Mouse (Mus musculus) cerebellum, adult 18-20 months (tissue): ENCODE data around the gene Gm17428.
"Not testable (repeated sequence)": the region's sequence is repeated elsewhere in the genome, so short reads cannot be mapped to it uniquely, and the experiment has no call there.

Source experiments
- DNase-seq, 2 experiments: peaks; one replicate each; pipeline ENCODE4 v3.0.0; 2021

The Gm17428 gene

DNA sequence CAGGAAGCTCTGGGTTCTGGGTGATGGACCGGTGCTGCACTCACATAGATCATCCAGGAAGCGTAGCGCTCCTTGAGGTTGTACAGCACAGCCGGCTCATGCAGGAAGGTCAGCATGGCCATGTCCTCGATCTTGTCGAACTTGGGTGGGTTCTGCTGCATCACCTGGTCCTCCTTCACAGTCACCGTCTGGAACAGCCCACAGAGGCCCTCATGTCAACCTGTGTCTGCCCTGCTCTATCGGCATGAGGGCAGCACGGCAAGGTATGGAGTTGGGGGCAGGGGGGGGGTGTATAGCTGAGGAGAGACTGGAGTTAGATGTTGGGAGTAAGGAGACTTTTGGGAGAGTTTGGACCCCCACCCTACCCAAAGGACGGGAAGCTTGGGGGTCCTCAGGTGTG, 15.5 kb downstream of the Gm17428 start:
- no peak for DNase-seq

DNA sequence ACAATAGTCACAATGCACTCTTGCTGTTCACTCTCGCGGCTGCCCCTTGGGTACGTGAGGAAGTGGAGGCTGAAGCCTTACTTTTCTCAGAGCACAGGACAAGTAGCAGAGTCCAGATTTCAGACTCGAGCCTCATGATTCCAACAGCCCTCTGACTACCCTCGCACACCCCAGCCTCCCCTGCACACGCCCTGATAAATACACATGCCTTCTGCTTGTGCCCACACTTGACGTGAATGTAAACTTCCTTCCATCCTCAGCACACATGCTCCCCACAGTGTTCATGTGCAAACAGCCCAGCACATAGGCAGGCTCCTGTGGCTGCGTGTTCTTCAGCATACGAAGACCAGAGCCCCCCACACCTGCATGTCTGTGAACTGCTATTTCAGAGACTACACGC, 16.9 kb downstream of the Gm17428 start:
- no peak for DNase-seq

DNA sequence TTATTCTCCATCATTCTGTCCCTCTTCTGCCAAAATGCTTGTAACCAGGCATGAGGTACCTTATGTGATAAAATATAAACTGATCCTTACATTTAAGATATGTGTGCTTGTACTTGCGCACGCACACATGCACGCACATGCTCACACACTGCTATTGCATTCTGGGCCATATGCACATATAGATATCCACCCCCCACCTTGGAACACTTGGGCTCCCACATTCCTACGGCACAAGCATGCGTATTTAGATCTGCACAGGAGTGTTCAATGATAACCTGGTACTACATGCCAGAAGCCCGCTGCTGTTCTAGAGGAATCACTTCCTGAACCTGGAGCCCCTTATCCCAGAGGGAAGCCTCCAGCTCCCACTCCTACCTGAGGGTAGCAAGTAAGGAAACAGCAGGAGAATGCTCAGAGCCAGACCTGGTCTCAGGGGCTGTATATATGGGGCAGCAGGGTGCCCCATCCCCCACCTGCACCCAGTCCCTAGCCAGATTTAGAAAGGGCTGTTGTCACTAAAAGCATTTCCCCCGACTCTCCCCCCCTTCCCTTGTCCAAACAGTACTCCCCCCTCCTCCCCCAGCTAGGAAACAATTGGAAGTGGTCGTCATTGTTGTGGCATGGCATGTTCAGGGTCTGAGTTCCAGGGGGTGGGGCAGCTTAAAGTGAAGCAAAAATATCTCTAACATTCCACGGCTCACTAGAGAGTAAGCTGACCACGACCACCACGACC, 17.6 kb downstream of the Gm17428 start, which contains the start of gene Myh7:
Gene Myh7 (minus strand): TSS at position 491 of the 733 bp plus-strand sequence.
- DNase-seq: no peak

DNA sequence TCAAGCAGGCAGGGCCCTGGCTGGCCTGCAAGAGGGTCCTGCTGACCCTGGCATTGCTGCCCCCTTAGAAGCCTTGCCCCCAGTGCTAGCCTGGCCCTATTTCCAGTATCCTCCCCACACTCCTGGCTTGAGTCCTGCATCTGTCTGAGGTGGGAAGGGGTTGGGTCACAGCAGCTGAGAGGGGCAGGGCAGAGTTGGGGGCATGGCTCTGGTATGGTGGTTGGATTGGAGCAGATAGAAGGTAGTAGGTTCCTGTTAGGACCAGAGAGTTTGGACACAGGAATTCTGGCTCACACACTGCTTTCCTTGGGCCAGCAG, 18.1 kb downstream of the Gm17428 start:
- DNase-seq: no peak

DNA sequence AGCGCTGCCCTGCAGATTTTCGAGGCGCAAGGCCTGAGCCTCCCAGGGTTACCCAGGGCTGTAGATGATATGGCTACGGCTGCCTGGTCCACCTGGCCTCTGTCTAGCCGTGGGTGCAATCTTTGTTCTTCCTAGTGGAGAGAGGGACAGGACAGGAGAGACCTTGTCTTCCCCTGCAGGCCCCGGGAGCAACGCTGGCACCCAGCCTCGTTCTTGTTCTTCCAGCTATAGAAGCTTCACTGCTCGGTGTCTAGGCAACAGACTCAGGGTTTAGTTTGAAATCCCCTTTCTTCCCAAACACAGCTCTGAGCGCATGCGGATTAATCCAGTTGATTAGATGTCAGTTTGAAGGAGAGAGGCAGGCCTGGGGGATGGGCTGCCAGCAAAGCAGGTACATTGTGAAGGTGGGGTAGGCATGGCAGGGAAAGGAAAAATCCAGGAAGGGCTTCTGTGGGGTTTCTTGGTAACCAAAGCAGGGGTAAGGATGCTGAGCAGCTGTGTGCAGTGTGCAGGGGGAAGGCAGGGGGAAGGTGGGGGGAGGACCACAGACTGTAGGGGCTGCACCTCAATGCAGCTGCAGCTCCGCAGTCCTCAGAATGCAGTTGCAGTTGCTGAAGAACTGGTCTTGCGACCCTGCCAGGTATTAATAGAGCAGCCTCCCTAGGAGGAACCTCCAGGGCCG, 18.9 kb downstream of the Gm17428 start:
- DNase-seq: no peak

DNA sequence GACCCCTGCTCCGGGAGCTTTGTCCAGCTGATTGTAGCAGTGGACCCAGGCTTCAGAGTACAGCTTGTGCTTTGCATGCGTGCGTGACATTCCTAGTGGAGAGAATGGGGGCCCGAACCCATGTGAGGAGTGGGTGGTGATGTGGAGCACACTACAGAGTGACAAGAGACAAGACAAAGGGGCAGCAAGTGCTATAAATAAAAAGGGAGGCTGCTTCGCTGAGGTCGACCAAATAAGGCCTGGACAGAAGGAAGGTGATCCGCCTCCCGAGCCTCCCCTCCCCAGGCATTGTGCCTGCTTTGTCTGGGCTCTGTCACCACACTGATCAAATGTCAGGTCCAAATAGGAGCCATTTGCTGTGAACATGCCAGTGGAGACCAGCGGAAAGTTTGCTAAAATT, 20.1 kb downstream of the Gm17428 start:
- DNase-seq: no peak

DNA sequence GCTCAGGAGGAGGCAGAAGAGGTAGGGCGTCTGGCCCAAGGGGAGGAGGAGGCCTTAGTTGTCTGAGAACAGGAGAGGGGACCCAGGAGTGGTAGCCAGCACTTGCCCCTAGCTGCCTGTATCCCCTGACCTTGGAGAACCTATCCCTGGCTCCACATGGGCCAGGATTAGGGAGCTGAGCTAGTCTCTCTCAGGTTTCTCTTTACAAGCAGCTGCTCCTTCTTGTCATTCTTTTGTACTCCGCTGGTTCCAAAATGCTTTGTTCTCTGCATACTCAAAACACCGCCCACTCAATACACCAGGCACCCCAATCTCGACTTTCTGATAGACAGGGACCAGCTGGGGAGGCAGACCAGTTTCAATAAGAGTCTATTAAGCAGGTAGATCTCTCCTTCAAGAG, 20.6 kb downstream of the Gm17428 start:
- DNase-seq: no peak

DNA sequence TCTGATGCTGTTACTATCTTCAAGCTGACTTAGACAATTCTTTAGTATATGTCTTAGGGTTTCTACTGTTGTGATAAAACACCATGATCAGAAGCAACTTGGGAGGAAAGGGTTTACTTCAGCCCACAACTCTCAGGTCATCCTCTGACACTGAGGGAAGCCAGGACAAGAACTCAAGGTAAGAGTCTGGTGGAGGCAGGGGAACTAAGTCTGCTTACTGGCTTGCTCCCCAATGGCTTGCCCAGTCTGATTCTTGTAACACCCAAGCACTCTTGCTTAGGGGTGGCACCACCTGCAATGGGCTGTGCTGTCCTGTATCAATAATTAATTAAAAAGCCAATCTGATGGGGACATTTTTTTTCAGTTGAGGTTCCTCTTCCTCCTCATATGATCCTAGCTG, 21.9 kb downstream of the Gm17428 start:
- no peak for DNase-seq

DNA sequence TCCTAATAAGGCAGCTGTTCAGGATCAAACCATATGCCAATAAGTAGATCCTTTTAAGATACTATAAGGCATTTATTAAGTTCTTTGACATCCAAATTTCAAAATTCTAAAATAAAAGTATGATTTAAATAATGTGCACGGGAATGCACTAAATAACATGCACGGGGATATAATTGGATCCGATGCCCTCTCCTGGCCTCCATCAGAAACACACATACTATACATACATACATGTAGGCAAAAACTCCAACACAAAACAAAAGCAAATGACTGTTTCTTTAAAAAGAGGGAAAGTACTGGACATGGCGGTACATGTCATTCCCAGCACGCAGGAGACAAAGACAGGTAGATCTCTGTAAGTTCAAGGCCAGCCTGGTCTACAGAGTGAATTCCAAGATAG, 23.1 kb downstream of the Gm17428 start:
- not testable (repeated sequence) for DNase-seq

DNA sequence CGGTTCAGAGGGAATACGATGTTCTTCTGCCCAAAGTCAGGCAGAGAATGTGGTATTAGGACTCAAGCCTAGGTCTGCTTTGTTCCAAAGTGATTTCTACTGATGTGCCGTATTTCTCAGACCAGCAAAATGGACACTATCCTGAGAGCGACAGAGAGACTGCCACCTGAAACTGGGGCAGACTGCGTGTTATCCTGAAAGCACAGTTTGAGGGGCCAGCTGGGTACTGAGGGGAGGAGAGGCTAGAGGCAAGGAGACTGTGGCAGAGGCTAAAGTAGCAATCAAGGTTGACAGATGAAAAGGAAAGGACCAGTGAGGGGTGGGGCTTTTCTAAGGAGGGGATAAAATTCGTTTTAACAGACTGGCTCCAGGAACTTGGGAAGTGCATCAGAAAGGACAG, 24.1 kb downstream of the Gm17428 start:
- DNase-seq: no peak

DNA sequence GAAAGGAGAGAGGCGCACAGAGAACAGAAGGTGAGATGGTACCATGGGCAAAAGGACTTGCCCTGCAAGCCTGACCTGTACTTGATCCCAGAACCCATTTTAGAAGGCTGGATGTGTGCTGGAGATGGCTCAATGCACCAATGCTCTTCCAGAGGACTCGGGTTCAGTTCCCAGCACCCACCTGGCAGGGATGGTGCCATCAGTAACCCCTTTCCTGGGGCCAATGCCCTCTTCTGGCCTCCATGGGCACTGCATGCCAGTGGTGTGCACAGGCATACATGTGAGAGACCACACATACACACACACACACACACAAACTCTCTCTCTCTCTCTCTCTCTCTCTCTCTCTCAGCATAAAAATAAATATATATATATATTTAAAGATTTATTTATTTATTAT, 24.7 kb downstream of the Gm17428 start:
- DNase-seq: no peak

DNA sequence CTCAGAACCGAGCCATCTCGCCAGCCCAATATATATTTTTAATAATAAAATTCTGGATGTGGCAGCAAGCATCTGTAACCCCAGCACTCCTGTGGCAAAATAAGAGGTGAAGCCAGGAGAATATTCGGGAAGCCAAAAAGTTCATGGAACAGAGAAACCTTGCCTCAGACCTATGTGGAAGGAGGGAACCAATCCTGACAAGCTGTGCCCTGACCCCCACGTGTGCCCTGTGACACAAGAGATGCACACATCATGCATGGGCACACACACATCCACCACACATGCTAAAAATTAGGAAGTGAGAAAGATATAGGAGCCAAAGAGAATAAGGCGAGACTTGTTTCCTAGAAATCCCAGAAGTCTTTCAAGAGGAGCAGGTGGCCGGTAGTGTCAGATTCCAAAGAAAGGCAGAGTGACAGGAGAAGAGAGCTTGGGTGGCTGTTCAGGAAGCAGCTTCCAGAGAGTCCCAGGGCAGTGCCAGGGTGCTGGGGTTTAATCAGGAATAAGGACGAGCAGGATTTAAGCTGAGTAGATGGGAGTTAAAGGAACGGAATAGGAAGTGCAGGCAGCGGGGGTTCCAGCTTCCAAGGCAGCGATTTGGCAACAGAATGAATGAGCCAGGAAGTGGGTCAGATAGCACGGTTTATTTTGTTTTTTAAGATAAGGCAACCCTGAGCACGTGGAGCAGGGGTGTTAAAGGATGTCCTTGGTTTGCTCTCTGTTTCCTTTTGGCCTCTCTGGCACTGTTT, 25.4 kb downstream of the Gm17428 start:
- DNase-seq: no peak

DNA sequence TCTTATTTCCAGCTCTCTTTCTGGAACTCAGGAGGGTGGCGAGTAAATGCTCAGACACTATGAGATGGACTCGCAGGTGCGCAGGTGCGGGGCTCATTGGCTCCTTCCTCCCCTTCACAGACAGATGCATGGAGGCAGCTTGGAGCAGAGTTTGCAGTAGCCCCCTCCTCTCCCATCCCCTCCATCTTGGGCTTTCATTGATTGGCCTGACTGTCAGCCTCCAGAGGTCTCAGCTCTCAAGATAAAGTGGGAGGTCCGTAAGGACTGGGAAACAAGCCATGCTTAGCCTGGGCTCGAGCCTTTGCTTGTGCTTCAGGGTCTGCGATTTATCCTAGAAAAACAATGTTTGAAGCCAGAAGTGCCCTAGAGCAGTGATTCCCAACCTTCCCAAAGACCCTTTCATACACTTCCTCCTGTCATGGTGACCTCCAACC, 26.0 kb downstream of the Gm17428 start:
- DNase-seq: no peak

DNA sequence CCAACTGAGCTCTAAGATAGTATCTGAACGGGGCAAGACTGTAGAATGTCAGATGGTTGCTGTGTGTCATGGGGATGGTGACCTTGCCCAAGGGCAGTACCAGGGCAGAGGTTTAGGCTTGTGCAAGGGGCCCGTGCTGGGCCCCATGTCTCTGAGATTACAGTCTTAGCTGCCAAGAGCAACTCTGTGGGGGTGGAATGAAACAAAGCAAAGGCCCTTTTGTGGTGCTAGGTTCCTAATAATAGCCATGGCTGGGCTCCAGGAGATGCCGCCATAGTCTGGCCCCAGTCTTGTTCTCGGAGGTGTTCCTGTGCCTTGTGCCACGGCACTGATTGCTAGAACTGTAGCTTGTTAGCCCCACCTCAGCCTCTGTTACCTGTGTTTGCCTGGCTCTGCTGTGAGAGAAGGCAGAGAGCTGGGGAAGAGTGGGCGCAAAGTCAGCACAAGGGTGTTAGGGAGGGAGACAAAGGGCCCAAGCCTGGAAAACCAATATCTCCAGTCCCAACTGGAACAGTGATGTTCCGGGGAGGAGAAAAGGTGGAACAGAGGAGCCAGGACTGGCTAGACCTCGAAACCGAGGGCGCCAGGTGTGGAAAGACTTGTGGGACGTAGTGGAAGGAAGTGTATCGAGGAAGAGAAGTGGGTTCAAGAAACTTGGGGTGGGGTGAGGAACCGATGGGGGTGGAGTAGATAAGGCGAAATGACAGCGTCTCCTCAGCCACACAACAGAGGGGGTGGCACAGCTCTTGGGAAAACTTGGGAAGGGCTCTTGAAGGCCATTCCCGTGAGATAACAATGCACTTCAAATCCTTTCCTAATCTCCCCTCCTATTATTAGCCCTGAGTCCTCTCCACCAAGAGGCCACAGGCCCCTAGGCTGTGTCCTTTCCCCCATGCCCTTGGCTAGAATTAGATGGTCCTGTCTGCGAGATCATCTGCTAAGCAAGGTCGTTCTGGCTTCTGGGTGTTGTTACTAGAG, 27.4 kb downstream of the Gm17428 start:
- no peak for DNase-seq

DNA sequence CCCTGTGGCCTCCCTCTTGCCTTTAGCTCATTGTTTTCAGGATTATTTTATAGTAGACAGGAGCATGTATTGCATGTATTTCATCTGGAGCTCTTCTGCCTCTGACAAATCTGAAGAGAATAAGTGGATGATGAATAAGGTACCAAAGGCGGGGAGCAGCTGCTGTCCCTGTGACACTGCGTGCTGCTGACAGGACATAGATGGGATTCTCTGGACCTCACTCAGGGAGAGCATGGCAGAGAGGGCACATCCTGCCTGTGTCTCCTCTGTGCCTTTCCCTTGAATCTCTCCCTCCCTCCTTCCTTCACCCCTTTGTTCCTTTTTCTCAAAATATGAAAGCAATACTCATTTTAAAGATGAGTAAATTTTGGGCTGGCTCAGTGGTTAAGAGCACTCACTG, 28.8 kb downstream of the Gm17428 start:
- DNase-seq: no peak

DNA sequence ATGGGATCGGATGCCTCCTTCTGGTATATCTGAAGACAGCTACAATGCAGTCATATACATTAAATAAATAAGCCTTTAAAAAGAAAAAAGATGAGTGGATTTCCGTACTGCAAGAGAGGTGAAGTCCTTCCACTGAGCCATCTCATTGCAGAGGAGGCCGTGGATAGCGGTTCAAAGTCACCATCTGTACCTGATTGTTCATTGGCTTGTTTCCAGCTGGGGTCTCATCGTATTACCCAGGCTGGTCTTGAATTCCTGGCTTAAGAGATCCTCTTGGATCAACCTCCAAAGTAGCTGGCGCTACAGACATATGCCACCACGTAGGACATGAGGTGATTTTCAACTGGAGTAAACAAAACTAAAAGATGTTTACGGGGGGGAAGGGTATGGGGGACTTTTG, 29.2 kb downstream of the Gm17428 start:
- no peak for DNase-seq

DNA sequence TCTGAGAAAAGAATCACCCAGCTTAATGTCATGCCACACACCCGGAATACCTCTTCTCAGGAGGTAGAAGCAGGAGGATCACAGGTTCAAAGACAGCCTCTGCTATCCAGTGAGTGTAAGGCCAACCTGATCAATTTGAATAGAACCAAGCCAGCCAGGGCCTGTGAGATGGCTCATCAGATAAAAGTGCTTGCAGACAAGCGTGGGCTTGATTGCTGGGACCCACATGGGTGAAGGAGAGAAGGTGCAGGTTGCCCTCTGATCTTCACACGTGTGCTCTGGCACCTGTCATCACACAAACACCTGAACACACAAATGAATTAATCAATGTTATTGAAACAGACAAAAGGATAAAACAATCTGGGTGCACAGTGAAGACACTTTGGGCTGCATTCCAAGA, 29.8 kb downstream of the Gm17428 start:
- no peak for DNase-seq

DNA sequence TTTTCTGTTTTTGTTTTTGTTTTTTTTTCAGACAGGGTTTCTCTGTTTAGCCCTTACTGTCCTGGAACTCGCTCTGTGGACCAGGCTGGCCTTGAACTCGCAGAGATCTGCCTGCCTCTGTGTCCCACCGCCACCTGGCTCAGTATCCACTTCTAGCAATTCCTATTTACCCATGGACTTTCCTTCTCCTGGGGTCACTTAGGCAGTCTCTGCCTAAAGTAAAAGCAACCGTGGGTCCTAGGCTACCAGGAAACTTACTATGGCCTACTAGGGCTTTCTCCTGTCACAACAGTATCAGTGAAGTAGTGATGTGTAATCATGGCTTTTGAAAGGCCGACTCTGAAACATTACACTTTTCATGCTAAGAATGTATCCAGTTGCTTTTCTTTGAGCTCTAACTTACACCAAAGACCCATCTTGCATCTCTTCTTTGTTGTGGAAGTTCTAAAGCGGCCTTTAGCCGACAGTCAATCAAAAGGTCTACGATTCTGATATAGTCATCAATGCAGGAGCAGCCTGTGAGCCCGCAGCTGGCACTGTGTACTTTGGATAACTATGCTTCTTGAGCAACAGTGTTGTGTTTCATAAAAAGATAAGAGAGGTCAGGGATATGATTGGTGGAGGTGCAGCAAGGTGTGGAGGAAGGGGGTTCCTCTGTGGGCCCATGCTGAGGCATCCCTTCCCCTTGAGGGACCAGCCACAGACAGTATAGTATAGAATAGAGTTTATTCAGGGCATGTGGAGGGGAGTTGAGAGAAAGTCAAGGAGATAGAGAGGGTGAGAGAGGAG, 30.6 kb downstream of the Gm17428 start:
- DNase-seq: no peak

DNA sequence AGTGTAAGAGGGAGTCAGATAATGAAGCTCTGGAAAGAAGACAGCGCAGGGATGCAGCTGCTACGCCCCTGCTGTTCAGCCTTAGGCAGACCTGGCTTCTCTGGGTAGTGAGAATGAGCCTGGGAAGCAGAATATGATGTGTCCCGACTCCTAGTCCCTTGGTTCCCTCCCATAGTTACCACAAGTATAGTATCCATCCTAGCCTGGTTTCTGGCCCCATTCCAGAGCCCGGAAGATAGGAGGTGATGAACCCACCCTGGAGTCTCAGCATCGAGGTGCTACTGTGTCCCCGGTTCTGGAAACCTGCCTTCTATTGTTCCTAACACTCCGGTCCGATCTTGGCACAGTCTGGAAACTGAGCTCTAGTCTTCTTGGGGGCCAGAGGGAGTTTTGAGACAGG, 31.7 kb downstream of the Gm17428 start:
- no peak for DNase-seq

DNA sequence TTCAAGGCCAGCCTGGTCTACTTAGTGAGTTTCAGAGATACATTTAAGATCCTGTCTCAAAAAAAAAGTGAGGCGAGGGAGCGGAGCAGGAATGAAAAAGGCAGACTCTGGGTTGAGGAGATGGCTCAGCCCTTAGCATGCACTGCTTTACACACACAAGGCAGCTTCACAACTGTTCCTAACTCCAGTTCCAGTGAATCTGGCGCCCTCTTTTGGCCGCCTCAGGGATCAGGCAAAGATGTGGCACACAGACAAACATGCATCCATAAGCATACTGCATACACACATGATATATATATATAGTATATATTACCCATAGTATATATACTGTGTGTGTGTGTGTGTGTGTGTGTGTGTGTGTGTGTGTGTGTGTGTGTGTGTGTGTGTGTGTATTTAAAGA, 34.4 kb downstream of the Gm17428 start:
- no peak for DNase-seq

DNA sequence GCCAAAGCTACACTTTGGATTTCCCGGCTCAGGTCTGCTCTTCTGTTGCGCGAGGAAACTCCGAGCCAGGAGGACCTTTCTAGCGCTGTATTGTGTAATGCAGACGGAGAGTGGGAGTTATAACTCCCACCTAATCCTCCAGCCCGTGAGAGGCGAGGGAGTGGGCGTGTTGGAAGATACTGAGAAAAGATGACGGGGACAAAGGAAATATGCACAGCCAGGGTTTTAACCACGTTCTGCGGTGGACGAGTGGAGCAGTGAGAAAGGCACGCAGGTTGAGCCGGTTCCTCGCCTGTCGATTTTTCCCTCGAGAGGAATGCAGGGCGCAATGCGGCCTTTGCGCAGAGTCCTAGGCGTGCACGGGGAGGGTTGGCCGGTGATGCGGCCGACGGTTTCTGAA, 37.9 kb downstream of the Gm17428 start:
- no peak for DNase-seq
